Mouse (Mus musculus) ovary, postnatal 36 days (tissue): ENCODE data around the gene Nid1.
A peak's percentile ranks its signal among the peaks of the same experiment; 100 is the strongest.
"Not testable (repeated sequence)": the region's sequence is repeated elsewhere in the genome, so short reads cannot be mapped to it uniquely, and the experiment has no call there.

Experiments
- DNase-seq: peaks from one replicate; pipeline ENCODE4 v3.0.0; 2022; ENCODE audit warnings: low spot score, mixed read lengths

Nid1 gene

GRCm38 (mm10) chr13:13492151-13492550, 54.8 kb downstream of the Nid1 start:
- DNase-seq = no peak

GRCm38 (mm10) chr13:13493517-13493916, 56.2 kb downstream of the Nid1 start:
- DNase-seq = no peak

GRCm38 (mm10) chr13:13498022-13498421, 60.7 kb downstream of the Nid1 start:
- no peak for DNase-seq

- no peak for DNase-seq
Measured at GRCm38 (mm10) chr13:13502406-13502805, 65.1 kb downstream of the Nid1 start.

GRCm38 (mm10) chr13:13503695-13504386, 66.5 kb downstream of the Nid1 start:
- DNase-seq = no peak

GRCm38 (mm10) chr13:13505063-13505462, 67.7 kb downstream of the Nid1 start:
- DNase-seq = no peak

GRCm38 (mm10) chr13:13506556-13506955, 69.2 kb downstream of the Nid1 start:
- no peak for DNase-seq

- DNase-seq = no peak
Measured at GRCm38 (mm10) chr13:13514861-13515260, 77.5 kb downstream of the Nid1 start.

- DNase-seq = peak; percentile 84
Measured at GRCm38 (mm10) chr13:13516376-13517225, 79.2 kb downstream of the Nid1 start.

GRCm38 (mm10) chr13:13518114-13518513, 80.8 kb downstream of the Nid1 start:
- DNase-seq = no peak

- no peak for DNase-seq
Measured at GRCm38 (mm10) chr13:13520436-13520835, 83.1 kb downstream of the Nid1 start.

- DNase-seq = no peak
Measured at GRCm38 (mm10) chr13:13523625-13524584, 86.6 kb downstream of the Nid1 start.

GRCm38 (mm10) chr13:13525205-13525604, 87.9 kb downstream of the Nid1 start:
- no peak for DNase-seq

- DNase-seq = no peak
Measured at GRCm38 (mm10) chr13:13525877-13526276, 88.5 kb downstream of the Nid1 start.

- no peak for DNase-seq
Measured at GRCm38 (mm10) chr13:13529115-13529542, 91.8 kb downstream of the Nid1 start.

GRCm38 (mm10) chr13:13530913-13531312, 93.6 kb downstream of the Nid1 start:
- no peak for DNase-seq

- DNase-seq = no peak
Measured at GRCm38 (mm10) chr13:13531923-13532322, 94.6 kb downstream of the Nid1 start.

- DNase-seq = no peak
Measured at GRCm38 (mm10) chr13:13536555-13536954, 99.2 kb downstream of the Nid1 start.

- DNase-seq = no peak
Measured at GRCm38 (mm10) chr13:13537272-13538015, 100.1 kb downstream of the Nid1 start.

- no peak for DNase-seq
Measured at GRCm38 (mm10) chr13:13538585-13539300, 101.4 kb downstream of the Nid1 start.

GRCm38 (mm10) chr13:13543073-13543472, 105.7 kb downstream of the Nid1 start:
- not testable (repeated sequence) for DNase-seq
